Mouse (Mus musculus): Measurements from ENCODE around the gene Zfp704.

The Zfp704 gene

DNA sequence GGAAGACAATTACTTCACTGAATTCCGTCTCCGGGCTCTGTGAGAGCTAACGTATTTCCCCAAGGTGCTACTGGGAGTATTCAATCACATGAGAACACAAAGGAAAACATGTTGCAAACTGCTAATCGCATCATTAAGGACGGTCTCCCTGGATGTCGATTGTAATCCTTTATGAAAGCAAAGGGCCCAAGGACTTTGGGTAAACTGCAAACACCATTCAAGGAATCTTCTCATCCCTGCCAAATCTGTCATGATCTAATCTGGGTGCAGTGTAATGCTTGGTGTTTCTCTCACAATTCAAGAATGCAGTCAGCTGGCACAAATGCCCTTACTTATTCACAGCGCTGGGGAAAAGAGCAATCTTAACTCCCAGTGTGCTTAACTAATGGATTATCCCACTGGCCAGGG, 96.2 kb downstream of the Zfp704 start:
- no peak for DNase-seq

DNA sequence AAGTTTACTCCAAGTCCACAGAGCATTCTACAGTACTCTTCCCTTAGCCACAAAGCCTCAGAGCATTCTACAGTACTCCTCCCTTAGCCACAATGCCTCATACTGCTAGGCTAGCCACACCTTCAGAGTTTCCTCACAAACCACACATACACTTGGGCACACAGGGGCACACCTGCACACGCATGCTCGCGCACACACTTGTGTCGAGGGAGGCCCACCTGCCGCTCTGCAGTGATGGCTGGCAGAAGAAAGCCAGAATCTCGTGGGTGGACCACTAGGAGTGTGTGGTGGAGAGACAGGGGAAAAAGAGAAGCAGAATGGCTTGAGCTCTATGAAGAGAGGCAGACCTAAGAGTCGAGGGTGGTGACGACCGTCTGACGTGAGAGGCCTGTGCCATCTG, 97.7 kb downstream of the Zfp704 start:
- DNase-seq, result no peak

DNA sequence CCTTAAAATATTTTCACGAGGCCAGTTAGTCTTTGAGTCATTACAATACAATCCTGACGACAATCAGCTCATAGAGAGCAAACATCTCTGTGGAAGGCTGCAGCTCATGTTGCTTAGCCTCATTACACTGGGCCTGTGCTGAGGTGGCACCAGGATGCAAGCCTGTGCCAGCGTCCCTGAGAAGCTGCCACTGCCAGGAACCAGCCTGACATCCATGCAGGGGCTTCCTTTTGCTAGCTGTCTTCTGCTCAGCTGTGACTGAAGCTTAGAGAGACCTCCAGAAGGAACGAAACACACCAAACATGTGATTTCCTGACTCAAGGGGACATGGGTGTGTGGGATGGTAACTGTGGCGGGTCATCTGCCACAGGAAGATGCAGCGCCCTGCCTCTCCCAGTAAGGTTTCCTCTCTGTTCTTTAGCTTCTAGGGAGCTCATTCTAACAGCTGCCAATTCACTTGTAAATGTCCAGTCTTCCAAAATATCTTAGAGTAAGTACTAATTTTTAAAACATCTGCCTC, 104.1 kb downstream of the Zfp704 start:
- no peak for DNase-seq

DNA sequence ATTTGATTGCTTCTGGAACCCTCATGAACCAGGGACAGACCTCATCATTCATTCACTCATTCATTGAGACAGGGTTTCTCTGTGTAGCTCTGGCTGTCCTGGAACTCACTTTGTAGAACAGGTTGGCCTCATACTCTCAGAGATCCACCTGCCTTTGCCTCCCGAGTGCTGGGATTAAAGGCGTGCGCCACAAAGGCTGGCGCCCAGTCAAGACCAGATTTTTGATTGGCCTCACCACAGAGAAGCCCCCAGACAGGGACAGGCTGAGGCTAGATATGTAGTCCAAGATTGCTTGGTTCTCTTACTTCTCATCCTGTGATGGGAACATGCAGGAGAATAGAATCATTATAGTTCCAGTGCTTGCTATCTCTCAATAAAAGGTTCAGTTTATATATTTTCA, 105.5 kb downstream of the Zfp704 start:
- no peak for DNase-seq

DNA sequence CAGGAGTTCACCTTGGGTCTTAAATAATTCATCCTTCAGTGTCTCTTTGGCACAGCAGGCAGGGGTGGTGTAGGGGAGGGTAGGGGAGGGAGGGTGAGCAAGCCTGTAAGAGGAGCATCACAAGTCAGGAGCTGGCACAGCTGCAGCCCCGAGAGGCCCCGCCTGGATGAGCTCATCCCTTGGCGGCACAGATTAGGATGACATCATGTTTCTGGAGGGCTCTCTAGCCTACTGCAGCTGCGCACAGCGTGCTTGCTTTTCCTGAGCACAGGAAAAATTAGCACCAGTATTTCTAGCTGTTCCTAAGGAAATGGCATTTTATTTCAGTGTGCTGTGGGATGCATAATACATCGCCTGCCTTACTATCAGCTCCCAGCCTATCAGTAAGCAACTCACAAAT, 109.2 kb downstream of the Zfp704 start:
- DNase-seq, result peak; percentile 87

DNA sequence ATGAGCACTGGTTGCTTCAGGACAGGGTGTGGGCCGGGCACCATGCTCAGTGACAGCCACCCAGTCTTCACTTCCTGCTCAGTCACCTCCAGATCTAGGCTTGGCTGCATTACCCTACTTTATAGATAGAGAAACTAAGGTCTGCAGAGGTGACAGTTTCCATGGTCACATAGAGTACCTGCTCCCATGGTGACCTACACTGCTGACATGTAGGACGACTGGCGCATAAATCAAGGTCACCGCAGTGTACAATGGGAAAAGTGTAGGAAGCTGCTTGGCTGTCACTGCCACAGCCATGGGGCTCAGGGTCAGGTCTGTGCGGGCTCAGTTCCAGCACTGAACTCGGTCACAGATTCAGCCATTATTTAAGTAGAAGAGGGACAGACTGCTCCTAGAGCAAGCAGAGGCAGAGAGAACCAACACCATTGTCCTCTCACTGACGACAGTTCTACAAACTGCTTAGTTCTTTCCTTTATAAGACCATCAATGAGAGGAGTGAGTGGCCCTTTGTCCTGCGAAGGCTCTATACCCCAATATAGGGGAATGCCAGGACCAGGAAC, 109.8 kb downstream of the Zfp704 start:
- DNase-seq, result peak; percentile 47

DNA sequence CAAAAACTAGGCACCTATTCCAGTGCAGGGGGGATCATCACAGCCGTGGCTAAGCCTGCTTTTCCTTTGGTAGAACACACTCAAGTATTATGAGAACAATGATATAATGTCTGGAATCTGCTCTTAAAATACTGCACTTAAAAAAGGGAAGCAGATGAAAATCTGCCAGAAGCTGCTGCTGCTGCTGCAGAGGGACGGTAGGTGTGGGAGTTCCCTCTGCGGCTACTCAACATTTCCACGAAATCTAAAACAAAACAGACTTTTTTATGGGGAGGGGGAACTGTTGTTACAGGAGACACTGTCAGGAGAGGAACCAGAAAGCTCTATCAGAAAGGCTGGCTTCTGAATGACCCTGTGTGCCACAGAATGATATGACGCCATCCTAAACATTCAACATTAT, 110.4 kb downstream of the Zfp704 start:
- no peak for DNase-seq

DNA sequence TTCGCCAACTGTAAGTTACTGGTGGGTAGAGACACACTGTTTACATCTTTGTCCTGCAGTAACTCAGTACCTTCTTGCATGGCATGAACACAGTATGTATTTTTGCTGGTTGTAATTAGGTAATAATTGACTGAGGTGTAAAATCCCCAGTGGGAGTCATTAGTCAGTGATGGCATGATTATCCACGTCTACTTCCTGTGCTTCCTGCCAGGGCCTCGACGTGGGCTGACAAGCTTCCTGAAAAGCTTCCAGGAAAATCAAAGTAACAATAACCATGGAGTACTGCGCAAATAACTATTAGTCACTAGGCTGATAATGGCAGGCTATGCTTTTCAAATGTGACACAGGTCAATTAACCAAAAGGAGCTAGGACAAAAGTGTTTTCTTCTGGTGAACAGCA, 112.6 kb downstream of the Zfp704 start:
- no peak for DNase-seq

DNA sequence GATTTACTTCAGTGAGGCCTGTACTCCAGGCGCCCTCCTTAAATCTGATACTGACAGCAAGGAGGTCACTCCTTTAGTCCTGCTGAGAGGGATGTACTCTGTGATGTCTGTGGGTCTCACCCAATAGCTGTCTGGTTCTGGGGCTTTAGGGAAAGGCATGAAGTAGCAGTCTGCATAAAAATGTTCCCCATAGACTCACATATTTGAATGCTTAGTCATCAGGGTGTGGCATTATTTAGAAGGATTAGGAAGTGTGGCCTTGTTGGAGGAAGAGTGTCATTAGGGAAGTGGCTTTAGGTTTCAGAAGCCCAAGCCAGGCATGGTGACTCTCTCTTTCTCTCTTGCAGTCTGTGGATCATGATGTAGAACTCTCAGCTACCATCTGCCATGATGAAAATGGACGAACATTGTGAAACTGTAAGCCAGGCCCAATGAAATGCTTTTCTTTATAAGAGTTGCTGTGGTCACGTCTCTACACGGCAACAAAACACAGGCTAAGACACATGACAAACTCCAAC, 118.1 kb downstream of the Zfp704 start:
- DNase-seq, result no peak

DNA sequence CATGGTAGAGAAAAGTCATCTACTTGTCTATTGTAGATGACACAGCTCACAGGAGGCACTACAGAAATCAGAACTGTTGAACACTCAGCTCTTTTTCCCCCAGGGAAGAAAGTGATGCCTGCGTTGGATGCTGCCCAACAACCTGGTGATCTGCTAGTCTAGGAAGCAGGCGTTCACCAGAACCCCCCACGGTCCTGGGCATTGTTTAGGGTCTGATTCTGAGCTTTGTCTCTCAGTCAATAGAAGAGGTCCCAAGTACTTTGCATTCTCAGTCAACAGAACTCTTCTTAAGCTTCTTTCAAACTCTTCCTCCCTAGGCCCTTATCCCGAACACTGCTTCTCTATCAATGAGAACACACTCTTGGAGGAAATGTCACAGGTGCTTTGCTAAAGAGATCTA, 122.2 kb downstream of the Zfp704 start:
- no peak for DNase-seq

DNA sequence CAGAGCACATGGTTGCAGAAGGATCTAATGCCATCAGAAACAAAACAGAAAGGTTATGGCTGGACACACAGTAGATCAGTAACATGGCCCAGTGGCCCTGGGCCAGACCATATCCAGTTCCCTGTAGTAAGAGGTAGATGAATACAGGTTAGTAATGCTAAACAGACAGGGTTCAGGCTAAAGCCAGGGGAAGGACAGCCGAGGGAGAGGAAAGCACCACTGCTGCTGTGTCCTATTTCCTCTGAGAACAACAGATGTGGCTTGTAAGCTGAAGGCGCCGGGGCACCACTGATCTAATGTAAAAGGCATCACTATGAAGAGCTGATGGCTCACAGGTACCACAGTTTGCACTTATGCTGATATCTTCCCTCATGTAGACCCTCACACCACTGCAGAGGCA, 124.4 kb downstream of the Zfp704 start:
- DNase-seq, result no peak

DNA sequence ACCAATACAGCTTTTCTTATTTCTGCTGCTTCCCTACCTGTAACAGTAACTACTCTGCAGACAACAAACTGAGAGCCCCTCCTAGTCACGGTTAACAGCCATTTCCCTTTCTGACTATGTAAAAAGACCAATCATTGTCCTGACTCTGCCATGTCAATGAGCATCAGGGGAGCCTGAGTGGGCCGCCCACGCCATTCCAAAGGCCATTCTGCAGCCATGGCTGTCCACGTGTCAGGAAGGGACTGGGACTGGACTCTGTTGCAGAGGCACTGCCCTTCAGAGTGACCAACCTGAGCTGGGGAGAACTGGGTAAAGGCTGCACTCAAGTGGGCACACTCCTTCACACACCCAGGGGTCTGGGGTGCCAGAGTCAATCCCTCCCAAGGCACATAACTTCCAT, 127.9 kb downstream of the Zfp704 start:
- DNase-seq, result no peak

DNA sequence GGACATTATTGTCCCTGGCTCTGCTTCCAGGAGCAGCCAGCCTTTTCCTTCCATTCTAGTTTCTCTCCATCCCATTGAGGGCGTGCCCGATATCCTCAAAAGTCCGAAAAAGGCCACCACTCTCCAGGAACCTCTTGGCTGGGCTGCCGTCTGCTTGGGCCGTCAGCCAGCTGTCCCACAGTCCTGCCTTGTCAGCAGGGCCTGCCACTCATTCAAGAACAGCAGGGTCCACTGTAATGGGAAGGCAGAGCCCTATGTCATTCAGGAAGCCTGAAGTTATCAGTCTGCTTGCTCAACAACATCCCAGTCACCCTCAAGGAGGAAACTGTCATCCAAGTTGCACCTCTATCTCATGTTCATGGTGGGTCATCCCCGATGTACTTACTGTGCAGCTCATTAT, 128.5 kb downstream of the Zfp704 start:
- peak; percentile 34 for DNase-seq

DNA sequence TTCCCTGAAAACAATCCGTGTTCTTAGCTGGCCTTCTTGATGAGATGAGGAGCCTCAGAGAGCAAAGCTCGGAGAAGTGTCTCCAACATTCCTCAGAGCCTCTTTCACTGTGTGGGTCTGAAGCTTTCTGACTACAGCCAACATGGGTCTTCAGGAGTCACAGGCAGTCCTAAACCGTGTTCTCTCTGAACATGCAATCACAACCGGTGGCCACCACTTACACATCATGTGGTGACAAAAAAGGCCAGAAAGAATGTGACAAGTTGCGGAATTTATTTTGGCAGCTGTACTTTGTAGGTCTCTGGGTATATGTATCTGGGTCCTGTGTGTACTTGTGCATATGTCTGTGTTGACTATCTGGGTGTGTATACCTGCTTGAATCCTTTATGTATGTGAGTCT, 128.9 kb downstream of the Zfp704 start:
- no peak for DNase-seq

DNA sequence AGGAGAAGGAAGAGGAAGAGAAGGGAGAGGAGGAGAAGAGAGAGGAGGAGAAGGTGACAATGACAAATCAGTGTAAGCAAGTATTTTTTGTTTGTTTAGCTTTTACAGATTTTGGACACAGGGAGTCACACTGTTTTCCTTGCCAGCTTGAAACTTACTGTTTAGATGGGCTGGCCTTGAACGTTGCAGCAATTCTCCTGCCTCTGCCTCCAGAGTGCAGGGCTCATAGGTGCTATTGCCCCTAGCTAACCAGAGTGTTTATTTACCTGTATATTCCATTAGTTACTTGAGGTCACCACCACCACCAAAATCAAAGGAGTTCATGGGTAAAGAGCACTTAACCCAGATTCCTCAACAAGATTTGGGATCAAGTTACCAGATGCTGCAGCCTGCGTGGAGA, 132.5 kb downstream of the Zfp704 start:
- DNase-seq, result no peak

DNA sequence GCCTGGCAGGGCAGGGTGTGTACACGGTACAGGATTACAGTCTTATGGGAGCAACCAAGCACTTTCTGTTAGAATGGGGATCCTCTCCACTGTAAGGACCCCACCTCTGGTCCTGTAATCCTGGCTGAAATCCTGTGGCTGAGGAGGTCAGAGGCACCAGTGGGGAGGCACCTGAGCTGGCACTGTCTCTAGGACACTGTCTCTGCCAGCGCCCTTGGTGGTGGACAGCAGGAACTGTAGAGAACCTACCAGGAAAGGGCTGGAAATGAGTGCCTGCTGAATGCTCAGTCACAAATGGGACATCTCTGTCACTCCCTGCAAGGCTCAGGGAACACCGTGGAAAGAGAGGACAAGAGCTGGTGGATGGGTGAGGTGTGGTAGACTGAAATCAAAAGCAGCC, 133.5 kb downstream of the Zfp704 start:
- no peak for DNase-seq

DNA sequence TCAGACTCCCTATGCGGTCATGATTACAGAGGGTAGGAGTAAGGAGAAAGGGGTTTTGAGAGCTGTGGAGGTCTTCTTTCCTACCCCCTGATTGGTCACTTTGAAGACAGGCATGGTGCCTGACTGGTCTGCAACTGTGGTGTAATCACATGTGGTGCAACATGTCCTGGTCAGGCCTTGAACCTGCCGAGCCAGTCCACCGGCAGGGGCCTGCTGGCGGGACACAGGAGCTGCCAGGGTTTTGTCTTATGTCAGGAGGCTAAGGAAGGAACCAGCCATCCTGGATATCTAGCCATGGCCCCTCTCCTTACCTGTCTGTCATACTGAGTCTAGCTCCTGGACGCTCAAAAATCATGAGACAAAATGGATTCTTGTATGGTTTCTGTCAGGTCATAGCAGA, 134.4 kb downstream of the Zfp704 start:
- no peak for DNase-seq

DNA sequence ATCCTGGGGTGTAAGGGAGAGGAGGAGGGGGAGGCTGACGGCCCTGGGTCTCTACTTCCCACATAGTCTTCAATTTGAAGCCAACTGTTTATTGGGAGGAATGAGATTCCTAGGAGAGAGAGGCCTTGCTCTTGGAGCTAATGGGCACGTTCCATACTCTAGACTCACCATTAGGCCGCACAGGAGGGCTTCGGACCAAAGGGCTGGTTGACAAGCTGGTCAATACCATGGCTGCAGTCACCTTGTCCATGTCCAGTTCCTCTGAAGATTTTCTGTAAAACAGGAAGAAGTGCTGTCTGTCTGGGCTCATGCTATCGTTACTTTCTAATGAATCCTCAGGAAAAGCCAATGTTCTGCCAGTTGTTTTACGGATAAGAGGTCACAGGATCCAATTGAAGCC, 135.6 kb downstream of the Zfp704 start:
- no peak for DNase-seq

DNA sequence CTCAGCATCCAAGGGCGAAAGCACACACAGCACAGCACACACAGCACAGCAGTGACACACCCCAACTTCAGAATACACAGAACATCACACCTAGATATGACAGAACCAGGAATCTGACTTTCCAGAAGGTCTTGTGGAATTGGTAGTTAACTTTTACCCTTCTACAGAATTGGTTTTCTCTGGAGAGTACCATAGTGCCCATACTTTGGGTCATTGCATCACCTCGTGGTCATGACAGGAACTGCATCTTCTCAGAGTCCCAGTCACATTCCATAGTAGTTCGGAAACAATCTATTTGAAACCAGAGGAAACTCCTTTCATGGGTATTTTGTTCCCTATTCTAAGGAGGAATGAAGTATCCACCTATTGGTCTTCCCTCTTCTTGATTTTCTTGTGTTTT, 143.6 kb downstream of the Zfp704 start:
- peak; percentile 82 for DNase-seq

DNA sequence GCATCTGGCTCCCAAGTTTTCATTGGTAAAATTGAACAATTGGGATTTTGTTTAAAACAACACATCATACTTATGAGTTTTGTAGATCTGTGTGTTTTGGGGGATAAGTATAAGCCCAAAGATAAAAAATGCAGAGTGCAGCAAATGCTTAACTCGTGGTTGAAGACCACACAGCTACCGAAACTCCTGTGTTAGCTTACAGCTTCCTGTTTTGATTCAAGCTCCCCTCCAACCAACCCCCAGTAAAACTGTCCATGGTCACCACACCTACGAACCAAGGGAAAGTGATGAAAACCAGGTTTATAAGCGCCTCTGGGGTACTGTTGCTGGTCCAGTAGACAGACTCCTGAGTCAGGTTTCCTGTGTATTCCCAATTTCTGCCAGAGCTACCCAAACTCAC, 144.2 kb downstream of the Zfp704 start:
- no peak for DNase-seq

DNA sequence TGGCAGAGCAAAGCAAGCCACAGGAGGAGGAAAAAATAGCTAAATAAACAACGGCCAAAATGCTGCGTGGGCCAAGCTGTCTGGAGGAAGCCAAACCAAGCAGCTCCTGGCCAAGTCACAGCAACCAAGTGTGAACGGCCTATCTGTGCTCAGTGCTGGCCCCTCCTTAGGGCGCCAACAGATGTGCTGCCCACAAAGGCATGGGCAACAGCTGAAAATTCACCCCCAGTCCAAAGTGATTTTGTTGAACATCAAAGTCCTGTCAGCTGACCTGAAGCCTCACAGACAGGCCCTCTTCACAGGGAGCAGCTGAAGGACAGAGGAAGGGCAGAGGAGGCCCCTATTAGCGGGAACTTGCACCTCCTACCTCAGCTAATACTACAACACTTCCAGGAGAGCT, 148.2 kb downstream of the Zfp704 start:
- DNase-seq, result no peak

DNA sequence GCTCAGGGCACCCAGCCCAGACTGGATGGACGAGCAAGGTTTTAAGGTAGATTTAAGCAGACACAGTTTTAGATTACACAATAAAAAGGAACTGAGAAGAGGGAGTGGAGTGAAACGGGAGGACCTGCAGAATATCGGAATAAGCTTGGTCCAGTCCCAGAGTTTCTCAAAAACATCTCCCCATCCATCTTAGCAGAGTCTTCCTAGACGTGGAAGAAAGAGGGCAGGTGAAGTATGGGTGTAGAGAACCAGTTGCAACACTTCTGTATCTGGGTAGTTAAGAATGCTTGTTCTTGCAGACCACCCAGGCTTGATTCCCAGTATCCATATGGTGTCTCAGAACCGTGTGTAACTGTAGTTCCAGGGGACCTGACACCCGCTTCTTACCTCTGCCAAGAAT, 149.6 kb downstream of the Zfp704 start:
- DNase-seq, result no peak

DNA sequence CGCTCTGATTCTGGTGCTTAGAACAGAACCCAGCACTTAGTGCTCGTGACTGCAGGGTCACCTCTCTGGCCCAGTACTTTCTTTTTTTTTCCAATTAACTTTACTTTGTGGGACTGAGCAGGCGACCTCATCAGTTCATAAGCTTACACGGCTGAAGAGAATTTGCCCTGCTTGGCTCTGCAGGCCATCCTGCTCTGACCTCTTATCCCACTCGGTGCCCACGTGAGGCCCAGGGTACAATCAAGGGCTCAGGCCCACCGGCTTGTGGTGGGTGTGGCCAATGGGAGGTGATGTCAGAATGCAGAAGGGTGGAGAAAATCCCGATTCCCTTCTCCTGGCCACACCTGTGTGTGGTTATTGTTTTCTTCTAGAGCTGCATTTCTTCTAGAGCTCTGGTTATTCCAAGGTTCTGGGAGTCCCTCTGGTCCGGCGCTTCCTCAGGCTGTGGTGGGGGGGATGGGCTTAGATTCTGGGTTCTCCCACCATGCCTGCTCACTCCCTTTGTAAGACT, 153.4 kb downstream of the Zfp704 start:
- no peak for DNase-seq

DNA sequence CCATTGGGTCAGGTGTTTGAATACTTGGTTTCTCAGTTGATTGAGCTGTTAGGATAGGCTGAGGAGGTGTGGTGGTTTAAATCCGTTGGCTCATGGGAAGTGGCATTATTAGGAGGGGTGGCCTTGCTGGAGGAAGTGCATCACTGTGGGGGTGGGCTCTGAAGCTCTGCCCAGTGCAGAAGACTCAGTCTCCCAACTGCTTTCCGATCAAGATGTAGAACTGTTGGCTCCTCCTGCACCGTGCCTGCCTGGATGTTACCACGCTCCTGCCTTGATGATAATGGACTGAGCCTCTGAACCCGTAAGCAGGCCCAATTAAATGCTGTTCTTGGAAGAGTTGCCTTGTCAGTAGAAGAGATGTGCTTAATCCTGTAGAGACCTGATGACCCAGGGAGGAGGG, 154.5 kb downstream of the Zfp704 start:
- DNase-seq, result no peak
